Mouse (Mus musculus) megakaryocyte, adult 5-6 weeks (primary cell): Measurements from ENCODE around the gene Slc16a13. TPM values are rescaled to one million over a fixed set of nuclear protein-coding genes. Genes with fewer than 3 reads are reported as not detected.

Experiments
- ATAC-seq: 2 replicates; pipeline ENCODE4 v1.8.0; 2016; ENCODE audit warnings: mild to moderate bottlenecking, inconsistent platforms; ENCODE audit not compliant: poor library complexity, severe bottlenecking
- total RNA-seq, 2 experiments: library from RNA; stranded (forward) in 1 of 2; stranded (reverse) in 1 of 2; fragments of 153-499, 151-499 nt in 1 of 2; fragments of 221-1000, 200-1000 nt in 1 of 2; gene quantifications; 2 replicates each; pipeline versions ENCODE4 v1.2.3 to v1.2.4; 2015 to 2017

Gene Slc16a13
- total RNA-seq, 2 experiments from 2014 or later: 2.3 to 2.5 TPM

DNA sequence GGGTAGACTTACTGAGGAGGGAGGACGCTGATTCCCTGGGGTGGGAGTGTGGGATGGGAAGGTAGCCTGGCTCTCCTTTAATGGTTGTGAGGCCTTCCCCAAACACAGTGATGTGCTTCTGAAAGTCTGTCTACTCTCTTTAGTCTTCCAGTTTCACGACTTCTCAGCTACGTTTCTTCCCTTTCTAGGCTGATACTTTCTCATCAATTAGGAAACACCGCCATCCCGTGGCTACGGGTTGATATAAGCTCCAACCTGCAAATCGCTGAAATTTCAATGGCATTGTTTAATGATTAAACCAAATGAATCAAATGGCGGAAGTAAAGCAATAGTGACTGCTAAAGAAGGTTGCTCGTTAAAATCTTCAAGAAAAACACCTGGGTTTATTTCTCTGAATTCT, 8.0 kb downstream of the Slc16a13 start:
- ATAC-seq: no peak

DNA sequence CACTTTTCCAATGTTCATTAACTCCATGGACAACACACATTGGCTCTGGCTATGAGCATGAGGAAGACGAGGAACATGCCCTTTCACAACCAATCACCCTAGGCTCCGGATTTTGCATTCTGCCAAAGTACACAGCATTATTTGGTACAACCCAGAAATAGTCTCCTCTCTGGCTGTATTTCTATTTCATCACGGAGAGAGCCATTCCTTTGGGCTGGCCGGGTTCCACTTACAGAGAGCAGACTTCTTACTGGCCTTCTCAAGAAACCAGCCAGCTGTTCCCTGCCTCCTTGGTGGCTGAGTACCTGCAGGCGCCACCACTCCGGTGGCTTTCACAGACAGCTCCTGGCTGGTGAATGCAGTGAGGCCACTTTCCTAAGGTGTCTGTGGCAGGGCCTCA, 8.4 kb downstream of the Slc16a13 start, which contains the start of gene Slc16a11:
Slc16a11 (plus strand) TSS at position 330 of the 400 bp plus-strand sequence.
- ATAC-seq: no peak

DNA sequence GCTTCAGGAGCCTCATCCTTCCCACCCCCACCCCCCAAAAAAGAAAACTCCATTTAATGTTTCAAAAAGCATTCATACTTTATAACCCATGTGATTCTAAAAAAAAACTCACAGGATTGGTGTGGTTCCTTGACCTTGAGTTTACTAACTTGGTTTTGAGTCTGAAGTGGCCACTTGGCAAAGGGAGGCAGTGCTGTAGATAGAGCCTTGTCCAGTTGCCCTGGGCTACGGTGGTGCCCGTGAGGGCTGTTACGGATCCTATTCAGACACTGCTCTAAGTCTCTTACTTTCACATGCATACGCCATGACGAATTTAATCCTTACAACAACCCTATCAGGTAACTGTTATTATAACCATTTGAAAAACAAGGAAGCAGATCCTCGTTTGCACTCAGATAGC, 8.9 kb downstream of the Slc16a13 start:
- ATAC-seq: no peak

DNA sequence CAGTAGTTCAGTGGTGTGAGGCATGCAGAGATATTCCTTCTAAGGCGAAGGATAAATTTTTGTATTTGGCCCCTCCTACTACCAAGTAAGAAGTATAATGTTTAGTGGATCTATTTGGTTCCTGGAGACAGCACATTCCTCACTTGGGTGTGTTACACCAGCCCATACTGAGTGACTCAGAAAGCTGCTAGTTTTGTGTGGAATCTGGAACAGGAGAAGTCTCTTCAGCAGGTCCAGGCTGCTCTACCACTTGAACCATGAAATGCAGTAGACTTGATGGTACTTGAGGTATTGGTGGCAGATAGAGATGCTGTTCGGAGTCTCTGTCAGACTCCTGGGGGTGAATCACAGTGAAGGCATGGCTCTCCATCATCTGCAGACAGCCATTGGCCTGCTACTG, 10.2 kb downstream of the Slc16a13 start:
- ATAC-seq: no peak

DNA sequence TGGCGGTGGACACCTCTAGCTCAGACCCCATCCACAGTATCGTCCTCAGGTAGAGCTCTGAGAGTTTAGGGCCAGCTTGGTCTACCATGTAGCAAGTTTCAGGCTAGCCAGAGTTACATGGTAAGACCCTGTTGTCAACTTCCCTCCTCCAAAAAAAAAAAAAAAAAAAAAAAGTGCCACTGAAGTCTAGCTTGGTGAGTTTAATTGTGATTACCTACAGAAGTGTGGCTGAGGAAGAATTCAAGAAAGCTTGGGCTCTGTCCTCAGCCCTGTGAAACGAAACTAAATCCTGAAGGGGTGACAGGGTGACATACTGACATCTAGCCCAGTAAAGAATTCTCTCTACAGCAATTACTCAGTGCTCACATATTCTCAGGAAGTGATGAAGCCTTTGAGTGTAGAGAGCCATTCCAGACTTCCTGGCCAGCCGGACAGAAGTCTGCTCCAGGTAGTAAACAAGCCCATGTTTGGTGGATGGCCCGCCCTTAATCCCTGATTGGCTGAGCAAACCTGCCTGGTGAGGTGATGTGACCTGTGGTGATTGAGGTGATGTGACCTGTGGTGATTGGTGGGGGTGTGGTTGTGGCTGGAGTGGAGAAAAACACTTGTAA, 12.0 kb downstream of the Slc16a13 start:
- no peak for ATAC-seq

DNA sequence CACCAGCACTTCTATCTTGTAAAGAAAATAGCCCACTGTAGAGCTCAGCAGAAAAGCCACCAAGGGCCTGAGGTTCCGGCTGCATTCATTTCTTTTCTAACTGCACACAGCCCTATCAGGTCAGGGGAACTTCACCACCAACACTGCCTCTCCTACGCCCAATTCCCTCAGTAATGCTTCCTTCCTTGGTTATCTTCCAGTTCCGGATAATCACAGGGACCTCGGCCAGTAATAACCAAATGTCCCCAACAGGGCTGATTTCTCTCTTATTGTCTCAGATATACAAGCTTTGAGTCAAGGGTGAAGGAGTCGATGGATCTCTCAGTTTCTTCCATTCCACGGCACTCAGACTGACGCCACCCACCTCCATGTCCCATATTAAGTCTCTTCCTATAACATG, 13.6 kb downstream of the Slc16a13 start:
- no peak for ATAC-seq

DNA sequence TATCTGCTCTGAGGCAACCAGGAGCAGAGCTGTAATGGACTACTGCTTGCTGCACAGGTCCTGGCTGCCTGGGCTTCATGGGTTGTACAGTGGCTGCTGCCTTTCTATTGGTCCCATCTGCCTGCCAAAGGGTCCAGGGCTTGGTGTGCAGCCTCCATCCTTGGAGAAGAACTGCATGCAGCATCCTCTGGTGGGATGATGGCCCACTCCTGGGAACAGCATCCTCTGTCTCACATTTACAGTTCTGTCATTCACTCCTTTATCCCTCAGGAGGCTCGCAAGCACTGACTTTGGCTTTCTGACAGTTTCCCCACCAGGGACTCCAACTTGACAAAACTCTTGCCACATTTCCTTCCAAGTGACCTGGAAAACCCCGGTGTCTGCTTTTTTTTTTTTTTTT, 14.1 kb downstream of the Slc16a13 start:
- no peak for ATAC-seq

DNA sequence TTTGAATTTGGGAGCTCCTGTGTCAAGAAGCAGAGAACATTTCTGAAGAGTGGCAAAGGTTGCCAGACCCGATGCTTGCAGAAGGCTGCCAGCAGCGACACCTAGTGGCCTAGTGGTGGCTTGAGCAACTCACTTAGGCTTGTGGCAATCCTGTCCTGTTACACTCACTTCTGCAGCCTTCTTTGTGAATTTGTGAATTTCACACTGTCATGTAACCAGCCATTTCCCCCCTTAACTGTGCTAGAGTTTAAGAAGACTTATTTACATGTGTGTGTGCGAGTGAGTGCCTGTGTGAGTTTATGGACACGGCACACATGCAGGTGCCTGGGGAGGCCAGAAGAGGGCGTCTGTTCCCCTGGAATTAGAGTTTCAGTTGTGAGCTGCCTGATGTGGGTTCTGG, 19.2 kb downstream of the Slc16a13 start:
- ATAC-seq: peak; percentile 72

DNA sequence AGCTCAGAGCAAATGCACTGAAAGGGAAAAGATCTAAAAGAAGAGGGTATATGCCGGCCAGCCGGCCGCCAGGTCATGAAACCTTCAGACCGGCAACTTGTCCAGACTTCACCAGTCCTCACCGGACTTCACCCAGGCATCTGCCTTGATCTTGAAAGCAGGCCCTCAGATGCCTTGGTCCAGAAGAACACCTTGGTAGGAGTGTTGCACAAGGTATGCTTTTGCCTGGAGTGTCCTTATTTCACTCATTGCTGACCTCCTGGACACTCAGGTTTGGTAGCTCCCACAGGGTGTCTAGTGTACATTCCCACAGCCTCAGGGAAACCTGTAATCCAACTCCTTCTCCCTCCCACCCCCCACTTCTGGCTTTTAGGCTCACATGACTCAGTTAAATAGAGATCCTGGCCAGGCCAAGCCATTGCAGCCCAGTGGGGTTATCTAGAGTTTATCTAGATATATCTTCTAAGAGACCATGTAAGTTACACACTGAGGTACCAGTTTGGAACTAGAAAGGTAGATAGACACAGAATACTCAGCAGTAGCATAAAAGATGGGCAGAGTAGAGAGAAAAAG, 20.7 kb downstream of the Slc16a13 start:
- no peak for ATAC-seq

DNA sequence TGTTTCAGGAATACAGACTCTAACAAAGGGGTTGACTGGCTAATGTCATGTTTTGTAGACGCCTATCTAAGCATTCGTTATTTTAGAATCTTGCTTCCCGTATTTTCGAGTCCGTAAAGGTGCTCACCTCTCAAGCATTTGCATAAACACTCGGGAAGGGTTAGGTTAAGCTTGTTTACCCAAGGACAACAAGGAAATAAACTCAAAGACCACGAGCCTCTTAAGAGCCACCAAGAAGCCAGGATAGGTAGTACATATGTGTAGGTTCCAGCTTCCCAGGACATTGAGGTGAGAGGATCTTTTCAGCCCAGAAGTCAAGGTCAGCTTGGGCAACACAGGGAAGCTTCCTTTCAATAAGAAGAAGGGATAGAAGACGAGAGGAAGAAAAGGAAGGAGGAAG, 21.8 kb downstream of the Slc16a13 start:
- no peak for ATAC-seq

DNA sequence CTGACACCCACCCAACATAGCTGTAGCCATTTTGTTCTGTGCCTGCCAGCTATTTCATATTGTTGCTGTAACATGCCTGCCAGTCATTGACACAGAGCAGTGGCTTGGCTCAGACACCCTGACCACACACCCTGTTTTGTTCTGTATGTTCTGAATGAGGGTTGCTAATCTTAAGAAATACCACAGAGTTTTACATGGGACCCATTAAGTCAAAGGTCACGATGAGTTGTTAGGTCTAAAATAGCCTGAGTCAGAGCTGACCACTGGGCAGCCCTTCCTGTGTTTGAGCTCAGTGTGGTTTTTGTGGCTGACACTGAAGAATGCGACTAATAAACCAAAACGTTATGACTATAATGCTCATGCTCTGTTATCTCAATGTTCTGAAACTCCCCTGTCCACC, 22.5 kb downstream of the Slc16a13 start:
- ATAC-seq: peak; percentile 33; the same call in 1 of the 2 replicates

DNA sequence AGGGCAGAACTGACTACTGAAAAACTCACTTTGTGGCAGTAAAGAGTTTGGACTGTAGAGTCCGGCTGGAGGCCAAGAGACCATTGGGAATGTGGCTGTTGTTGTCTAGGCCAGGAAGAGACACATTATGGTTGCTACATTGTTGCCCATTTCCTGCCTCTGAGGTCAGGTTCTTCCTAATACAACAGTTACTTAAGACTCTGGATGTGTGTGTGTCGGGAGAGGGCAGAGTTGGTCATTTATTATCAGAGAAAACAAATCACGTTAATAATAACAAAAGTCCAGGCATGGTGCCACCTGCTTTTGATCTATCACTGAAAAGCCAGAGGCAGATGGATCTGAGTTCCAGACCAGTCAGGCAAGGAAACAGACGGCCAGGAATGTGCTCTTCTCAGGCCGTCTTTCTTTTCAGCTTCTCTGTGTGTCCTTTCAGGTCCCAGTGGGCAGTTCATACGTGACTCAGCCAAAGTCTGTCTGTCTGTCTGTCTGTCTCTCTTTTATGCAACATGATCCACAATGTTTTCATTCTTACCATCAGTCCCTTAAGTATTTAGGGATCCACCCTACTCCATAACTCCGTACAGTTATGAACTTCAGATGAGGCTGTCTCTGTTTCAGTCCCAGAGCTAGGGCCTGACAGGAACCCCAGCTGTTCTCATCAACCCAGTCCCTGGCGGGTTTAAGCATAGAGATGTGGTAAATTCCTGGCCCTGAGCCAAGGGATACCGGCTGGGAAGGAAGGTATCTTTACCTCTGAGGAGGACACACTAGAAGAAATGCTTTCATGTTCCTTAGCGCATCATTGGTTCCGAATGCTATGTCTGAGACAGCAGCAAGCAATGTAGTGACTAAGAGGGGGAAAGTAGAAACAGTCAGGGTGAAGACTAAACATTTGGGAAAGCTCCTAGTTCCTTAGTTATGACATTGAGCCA, 27.2 kb downstream of the Slc16a13 start:
- no peak for ATAC-seq

DNA sequence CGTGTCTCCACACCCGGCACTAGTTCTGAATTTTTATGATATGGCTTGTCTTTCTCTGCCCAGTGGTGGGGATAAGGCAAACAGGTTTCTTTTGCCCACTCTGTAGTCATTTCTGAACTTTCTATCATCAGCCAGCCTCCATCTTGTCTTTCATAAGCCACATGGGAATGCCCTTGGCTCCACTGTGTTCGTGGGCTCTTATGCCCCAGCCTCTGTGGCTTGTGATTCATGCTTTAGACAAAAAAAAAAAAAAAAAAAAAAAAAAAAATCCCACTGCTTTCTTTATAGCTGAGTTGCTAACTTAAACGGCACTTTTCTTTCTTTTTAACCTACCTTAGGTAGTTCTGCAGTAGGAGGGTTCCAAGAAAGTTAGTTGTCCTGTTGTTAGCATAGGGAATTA, 28.7 kb downstream of the Slc16a13 start:
- no peak for ATAC-seq

DNA sequence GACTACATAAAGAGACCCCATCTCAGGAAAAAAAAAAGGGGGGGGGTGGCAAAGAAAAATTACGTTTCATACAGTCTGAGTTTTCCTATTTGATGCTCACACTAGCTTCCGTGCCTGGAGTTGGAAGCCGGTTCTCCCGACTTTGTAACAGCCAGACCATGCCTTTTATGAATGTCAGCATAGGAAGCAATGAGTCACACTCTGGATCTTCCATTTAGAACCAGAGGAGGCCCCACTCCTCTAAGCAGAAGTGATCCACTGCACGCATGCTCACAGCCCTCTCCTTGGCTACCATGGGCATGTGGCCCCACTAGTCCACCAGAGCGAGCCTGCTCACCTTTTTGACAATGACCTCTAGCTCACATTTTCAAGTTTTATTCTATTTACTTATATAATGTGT, 29.7 kb downstream of the Slc16a13 start:
- no peak for ATAC-seq

DNA sequence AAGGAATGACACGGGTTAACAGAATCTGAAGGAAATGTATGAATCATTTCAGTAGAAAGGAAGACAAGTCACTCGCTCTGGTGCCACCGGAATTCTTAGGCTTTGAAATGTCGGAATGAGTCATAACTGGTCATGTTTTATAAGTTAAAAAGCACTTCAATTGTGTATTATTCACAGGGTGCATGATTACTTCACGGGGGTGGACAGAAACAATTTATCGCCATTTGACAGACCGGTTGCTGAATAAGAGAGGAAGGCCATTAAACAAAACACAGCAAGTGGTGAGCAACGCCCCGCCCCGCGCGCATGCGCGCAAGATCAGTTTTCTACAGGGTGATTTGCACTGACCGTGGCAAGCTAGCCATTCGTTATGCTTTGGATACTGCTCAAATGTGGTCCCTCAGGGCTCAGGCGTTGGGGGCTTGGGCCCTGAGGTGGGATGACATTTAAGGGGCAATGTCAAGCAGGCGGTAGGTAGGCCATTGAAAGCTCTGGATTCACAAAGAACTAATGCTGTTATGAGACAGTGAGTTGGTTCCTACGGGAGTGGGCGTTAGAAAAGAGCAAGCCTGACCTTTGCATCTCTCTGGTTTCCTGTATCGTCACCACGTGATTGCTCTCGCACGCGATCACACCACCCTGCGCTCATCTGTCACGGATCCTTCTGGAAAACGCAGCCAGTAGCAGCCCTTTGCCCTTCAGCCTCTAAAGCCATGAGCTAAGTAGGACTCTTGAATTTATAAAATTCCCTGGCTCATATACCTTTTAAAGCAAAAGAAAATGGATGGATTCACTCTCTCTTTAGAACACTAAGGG, 31.3 kb downstream of the Slc16a13 start:
- no peak for ATAC-seq

DNA sequence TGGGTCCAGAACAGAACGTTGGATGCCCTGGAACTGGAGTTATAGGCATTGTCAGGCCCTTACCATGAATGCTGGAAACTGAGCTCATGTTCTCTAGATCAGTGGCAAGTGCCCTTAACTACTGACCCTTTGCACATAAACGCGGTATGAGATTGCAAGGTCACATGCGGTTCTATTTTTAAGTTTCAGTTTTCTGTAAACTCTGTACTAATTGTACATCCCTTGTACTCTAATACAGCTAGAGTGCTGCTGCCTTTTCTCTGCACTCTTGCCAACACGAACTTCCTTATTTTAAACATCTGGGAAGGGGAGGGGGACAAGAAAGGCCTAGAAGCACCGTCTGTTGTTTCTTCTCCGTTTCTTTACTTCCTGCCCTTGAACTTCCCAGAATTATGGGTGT, 35.7 kb downstream of the Slc16a13 start:
- no peak for ATAC-seq

DNA sequence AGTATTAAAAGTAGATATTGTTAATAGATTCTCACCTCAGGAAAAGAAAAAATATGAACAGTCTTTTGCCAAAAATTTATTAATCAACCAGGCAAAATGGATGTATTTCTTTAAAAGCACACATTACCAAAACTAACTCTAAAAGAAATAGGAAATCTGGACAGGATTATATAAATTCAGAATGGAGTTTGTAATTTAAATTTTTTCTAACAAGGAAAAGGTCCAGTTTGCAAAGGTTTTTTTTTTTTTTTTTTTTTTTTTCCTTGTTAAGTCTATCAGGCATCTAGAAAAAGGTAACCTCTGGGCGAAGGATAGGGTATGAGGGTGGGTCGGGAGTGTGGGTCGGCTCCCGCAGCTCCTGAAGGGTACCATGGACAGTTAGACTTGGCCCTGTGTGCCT, 40.4 kb downstream of the Slc16a13 start:
- ATAC-seq: no peak

DNA sequence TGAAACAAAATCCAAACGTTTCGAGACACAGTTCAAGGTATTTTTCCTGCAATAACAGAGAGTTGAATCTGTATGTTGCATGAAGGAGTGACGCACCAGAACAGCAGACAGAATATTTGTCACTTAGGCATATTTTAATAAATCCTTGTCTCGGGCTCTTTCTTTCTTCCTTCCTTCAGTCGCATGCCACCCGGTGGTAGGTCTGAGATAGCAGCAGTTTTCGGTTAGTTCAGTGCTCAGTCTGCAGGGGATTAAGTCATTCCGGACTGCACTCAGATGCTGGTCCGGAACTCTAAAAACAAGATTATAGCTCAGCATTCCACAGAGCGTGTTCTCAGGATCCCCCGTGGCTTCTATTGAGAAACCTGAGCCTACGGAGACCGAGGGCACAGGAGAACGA, 41.5 kb downstream of the Slc16a13 start:
- ATAC-seq: no peak

DNA sequence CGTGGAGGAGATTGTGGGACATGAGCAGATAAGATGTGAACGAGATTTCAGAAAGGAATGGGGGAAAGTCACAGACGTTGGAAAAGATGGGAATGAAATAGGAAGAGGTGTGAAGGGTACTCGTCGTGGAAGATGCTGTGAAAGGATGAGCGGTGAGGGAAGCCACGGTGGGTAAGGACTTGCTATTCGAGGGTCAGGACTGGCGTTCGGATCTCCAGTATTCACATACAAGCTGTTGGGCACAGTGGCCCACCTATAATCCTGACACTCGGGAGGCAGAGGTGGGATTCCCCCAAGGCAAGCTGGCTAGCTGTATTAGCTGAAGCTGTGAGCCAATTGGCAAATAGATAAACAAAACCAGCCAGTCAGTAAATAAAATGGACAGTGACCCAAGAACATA, 42.1 kb downstream of the Slc16a13 start:
- ATAC-seq: no peak

DNA sequence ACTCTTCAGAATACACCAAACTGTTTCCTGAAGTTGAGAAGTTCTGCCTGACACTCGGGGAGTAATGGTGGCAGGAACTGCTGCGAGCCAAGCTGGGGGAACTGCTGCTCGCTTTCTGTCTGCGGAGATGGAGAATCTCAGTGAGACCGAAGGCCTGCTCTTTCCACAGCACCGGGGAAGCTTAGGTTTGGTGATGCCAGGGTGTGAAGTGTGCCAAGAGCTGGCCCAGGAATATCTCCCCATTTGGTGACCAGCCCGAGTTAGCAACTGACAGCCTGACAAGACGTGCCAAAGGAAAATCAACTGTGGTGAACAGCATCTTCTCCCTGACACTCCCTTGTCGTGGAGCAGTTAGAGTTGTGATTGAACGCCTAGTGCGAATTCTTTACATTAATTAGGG, 42.6 kb downstream of the Slc16a13 start:
- no peak for ATAC-seq

DNA sequence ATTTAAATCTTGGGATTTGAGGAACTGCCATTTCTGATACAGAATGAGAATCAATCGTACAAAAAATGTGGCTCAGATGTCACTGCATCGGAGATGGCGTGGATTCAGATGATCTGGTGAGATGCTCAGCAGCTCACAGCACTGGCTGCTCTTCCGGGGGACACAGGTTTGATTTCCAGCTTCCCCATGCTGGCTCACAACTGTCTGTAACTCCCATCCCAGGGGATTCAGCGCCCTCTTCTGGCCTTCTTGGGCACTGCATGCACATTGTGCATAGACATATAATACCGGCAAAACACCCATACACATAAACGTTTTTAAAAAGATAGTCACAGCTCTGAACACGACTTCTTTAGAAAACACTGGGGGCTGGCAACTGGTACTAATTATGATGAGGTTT, 43.2 kb downstream of the Slc16a13 start:
- ATAC-seq: no peak
